Mouse (Mus musculus) right cerebral cortex, postnatal 36 days (tissue): Measurements from ENCODE around the gene Kntc1.

Source experiments
- DNase-seq, 2 experiments: peaks; one replicate each; pipeline ENCODE4 v3.0.0; 2022; ENCODE audit warnings: low spot score in 2 of 2, mixed read lengths in 1 of 2

Kntc1 gene

GRCm38 (mm10) chr5:123809156-123809555 lies 59.6 kb downstream of the Kntc1 start:
- no peak for DNase-seq

DNA sequence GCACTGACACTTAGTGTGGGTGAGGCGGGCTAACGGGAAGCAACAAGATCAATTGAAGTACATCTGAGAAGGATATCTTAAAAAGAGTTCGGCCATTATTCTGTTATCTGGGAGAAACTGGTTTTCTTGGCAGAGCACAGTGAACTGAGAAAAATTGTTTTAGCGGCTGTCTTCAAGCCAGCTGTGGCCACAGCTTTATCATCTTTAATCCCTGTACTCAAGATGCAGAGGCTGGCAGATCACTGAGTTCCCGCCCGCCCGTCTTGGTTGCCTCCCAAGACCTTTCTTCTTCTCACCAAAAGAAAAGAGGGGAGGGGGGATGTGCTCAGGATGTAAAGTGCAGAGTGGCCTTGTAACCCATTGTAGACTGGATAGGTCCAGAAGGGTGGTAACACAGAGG lies 67.4 kb downstream of the Kntc1 start:
- DNase-seq = no peak

- peak; percentile 68 to 77 for DNase-seq
Observed at GRCm38 (mm10) chr5:123818941-123819577, 69.5 kb downstream of the Kntc1 start.

GRCm38 (mm10) chr5:123820501-123821263 lies 71.2 kb downstream of the Kntc1 start:
- DNase-seq = no peak

DNA sequence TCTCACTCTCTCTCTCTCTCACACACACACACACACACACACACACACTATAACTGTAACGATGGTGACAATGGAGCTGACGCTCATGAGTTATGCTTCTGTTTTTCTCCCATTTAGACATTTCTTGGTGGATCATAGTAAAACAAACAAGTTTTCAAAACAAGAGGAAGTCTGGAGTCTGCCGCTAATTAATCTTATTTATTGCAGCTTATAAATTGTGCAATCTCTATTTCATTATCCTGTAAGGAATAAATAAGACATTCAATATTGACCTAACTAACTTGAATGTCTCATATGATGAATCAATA lies 71.7 kb downstream of the Kntc1 start:
- DNase-seq = no peak

- DNase-seq = no peak
Observed at GRCm38 (mm10) chr5:123822706-123823105, 73.2 kb downstream of the Kntc1 start.

- no peak for DNase-seq
Observed at GRCm38 (mm10) chr5:123827659-123828091, 78.2 kb downstream of the Kntc1 start.

DNA sequence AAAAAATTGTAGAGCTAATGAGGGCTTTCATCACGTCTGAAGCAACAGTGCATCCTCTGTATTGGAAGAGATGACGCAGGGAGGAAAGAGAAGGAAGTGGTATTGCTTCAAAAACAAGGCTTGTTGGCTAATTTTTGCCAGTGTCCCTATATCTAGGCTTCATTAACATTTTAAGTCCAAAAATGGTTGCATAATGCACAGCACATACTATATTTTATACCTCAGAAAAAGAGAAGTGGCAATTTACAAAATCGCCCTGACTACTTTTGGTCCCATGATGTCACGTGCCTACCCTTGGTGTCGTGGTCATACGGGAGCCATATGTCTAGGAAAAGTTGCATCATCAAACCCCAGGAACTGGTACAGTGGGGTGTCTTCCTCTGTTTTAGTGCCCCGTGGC lies 82.8 kb downstream of the Kntc1 start:
- DNase-seq = no peak

GRCm38 (mm10) chr5:123834836-123835235 lies 85.3 kb downstream of the Kntc1 start:
- no peak for DNase-seq

DNA sequence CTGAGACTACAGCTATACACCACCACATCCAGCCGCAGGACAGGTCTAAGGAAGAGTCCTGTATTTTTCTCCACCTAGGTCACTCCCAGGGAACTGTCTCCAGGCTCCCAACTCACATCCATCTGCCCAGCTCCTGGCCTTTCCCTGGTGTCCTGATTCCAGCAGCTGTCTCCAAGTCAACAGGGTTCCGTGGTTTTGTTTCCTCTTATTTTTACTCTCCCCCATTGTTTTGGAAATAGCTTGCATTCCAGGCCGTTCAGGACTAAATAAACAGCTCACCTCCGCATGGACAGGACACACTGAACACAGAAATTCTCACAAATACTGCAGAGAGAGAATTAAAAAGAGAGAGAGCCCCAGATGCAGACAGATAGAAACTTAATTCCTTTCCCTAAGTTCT lies 87.9 kb downstream of the Kntc1 start:
- DNase-seq = no peak

DNA sequence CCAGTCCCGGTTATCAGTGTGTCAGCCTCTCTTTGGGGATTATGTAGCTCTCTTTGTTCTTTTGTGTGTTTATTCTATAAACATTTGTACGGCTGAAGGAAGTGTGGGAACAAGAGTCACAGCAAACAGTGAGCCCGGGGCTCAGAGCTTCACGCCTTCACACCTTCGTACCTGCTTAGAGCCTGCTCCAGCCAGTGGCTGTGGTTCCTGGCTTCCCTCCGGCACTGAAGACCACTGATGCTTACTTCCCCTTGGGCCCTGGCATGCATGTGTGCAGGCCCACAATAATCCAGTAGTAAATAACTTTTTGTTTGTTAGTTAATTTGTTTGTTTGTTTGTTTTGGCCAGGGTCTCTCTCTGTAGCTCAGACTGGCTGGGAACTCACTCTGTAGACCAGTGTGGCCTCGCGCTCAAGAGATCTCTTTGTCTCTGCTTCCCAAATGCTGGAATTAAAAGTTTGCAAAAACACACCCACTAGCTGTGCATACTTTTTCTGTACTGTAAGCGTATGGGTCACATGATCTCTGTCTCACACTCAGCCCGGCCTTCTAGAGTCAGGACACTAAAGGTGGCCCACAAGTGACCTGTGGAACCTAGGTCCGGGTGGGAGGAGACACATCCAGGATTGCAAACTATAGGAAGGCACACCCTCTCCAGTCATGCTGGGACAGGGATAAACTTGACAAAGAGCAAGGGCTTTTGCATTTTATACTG lies 92.9 kb downstream of the Kntc1 start:
- no peak for DNase-seq

DNA sequence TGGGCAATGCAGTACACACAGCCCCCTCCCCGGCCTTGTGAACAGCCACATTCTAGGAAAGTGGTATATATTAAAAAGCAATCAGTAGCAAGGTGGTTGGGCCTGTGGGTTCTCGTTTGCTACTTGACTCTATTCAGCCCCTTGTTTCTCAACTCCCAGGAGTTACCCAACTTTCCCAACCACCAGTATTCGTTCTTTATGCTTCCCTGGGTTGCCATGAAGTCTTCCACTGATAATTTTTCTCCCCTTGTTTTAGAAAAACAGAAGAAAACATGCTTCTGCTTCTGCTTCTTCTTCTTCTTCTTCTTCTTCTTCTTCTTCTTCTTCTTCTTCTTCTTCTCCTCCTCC lies 93.4 kb downstream of the Kntc1 start:
- DNase-seq = no peak

DNA sequence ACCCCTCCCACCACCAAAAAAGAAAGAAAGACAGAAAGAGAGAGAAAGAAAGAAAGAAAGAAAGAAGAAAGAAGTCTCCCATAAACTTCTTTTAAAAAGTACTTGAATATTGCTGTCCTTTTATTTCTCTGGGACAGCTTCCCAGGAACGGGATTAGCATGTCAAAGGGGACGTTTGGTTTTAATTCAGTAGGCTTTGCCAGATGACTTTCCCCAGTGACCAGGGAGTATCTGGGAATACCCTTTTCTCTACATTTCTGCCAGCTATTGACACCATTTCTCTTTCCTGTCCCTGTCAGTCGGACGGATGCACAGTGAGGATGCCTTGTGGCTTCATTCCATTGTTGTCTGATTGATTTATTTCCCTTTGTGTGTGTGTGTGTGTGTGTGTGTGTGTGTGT lies 94.3 kb downstream of the Kntc1 start:
- DNase-seq = no peak

DNA sequence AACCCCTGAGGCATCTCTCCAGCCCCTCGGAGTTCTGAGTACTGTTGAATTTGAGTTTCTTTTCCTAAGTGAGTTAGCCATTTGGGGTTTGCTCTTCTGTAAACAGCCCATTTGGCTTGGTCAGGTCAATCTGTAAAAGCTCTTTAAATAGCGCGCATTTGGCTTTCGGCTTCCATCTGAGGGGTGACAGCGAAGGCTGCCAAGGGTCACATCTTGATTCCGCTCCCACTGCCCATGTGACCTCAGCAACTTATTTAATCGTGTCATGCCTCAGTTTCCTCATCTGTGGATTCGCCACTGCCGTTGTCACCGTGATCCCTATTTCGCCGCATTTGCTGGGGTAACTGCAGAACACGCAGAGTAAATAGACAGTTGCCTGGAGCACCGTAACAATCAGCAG lies 94.8 kb downstream of the Kntc1 start:
- no peak for DNase-seq

GRCm38 (mm10) chr5:123851398-123851797 lies 101.9 kb downstream of the Kntc1 start:
- no peak for DNase-seq

- DNase-seq = no peak
Observed at GRCm38 (mm10) chr5:123853877-123854504, 104.5 kb downstream of the Kntc1 start.

GRCm38 (mm10) chr5:123854511-123854910 lies 105.0 kb downstream of the Kntc1 start:
- no peak for DNase-seq

DNA sequence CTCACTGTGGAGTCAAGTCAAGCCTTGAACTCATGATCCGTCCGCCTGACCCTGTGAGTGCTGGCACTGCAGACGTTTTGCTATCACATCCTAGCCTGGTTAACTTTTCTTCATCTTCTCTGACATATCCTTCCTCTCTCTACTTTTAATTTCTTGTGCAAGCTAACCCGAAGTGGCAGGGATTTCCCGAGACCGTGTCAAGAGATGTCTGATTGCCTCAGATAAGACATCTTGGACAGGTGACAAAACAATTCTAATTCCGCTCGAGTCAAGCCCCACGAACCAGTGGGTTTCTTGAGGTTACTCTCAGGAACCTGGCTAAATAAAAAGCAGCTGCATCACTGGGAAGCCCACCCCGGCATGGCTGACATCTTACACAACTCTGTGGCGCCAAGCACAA lies 109.3 kb downstream of the Kntc1 start:
- no peak for DNase-seq

DNA sequence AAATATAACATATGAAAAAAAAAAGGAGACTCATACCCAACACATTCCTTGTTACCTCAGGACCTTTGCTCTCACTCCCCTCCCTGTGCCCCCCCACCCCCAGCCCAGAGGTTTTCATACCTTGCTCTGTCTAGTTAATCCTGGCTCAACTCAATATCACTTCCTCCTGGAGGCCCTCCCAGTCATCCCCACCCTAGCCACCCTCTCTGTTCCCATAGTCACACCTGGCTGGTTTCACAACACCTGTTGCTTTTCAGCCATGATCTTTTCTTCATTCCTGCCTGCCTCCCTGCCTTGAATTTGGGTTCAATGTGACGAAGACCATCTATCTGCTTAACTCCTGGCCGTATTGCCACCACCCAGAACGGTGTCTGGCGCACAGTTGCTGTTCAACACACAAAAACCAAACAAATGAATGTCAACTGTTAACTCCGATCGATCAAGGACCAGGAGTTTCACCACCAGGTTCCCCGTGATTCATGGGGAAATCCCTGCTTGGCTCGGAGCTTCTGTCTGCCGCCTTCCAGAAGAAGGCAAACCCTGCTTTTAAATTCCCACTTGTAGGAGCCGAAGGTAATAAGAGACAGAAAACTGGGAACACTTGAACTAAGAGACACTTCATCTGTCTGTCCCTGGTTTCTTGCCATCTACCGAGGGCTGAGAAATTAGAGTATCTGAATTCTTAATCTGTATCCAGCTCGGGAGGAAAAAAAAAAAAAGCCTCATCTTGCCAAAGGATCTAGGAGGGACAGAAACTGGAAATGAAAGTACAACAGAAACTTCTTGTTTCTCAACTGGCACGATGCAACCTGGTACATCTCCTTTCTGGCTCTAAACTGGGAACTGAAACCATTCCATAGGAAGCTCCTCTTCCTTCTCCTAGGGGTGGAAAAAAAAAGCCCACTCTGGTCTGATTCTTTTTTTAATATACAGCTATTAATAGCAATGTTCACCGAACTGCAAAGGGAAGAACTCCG lies 113.1 kb downstream of the Kntc1 start:
- no peak for DNase-seq

DNA sequence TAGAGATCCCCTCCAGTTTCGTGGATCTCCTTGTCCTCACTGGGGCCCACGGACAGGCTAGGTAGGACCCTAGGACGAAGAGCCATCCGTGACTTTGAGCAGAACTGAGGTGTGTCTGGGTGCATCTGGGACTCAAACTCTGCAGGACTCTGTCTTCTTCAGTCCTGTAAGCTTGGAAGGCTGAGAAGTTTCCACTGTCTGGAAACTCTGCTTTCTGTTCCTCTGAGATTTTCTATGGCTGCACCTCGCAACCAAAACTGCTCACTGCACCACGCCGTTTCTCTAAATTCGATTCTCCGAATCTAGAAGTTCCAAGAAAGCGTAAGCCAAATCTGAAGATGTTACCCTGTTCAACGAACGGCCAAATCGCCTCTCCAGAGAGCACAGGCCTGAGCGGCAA lies 114.4 kb downstream of the Kntc1 start:
- no peak for DNase-seq

DNA sequence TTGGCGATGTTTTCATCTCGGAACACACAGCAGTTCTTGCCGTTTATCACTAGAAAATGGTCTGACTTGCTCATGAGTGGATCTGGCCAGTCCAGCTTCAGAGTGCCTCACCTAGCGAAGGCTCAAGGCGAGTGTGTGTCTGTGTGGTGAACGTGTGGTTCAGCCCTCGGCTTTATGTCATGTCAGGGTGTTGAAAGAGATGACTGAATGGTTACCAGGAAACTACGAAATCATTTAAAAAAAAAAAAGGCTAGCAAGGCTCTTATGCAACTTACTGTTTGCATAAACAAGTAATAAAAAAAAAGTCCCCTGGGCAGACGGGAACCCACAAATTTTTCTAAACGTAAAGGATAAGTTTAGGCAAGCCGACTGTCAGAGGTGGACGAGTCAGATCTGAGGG lies 115.8 kb downstream of the Kntc1 start, which contains the start of gene Hcar2:
Hcar2 (minus strand) TSS at position 135 of the 400 bp plus-strand sequence.
- DNase-seq = no peak
